Comparison of ENCODE assay signal across 19 mouse cellular contexts in the genomic region with DNA sequence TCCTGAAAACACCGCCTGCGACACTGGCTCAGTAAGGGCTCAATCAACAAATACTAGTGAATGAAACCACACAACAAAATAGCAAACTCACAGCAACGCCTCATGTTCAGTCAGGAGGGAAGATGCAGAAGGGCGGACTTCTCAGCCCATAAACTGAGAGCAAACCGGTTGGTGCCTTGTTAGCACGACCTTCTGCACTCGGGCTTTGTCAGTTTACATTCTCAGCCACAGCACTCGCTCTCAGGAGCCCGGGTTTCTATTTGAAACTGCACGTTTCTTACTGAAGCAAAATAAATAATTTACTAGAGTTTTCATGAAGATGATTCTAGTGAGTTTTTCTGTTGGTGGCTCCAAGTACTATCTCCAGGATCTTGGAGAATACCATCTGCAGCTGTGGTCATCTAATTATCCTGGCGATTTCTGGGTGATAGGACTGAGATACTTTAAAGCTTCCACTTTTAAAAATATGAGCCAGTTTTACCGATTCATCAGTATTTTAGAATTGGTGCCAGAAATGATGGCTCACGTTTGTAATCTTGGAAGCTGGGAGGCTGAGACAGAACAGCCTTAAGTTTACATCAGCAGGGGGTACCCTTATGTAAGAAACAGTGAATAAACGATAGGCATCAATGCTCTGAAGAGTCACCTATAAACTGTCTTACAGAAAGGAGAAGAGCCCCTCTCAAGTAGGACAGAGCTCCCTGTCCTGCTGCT. TPM values are rescaled to one million over a fixed set of nuclear protein-coding genes. Genes with fewer than 3 reads are reported as not detected.
A peak's percentile ranks its signal among the peaks of the same experiment; 100 is the strongest.
DNase-seq lines count a peak whose midpoint lies in the region; ATAC-seq and TF ChIP-seq lines count a peak whose summit lies in the region.
"Had no signal": no experiment of that assay in that cellular context is flagged by ENCODE, and none has a peak within 500 bp of the region (broad histone marks: within the 10 kb centered on the region; RNA-seq: fewer than 3 reads in every experiment).

No protein-coding gene starts in this region.

- no peak for DNase-seq in heart, adult 11 months
- DNase-seq in liver, adult 2 months (ENCODE audit: extremely low read depth, low read depth, low spot score), result peak; percentile 52
- DNase-seq in liver (no peak), NIH3T3 (ENCODE audit: low read depth) (peak; percentile 63)
- no peak for DNase-seq in frontal cortex, postnatal 14 days (ENCODE audit: low spot score in 2 of 2)
- DNase-seq: adrenal gland, adult 2 months; cerebellum, postnatal 10 days; heart, adult 18-20 months; layer of hippocampus, adult 9-11 months; midbrain, embryonic 14.5 days; right cerebral cortex, postnatal 14 days; thymus, adult 18-20 months had no signal

- no peaks in the 10 kb centered on the region for H3K9me3 ChIP-seq in heart, embryonic 14.5 days (ENCODE audit: control insufficient read depth, low read length)
- H3K9me3 ChIP-seq in liver, embryonic 16.5 days (replicated peaks; ENCODE audit: control insufficient read depth, low read length), result no peaks in the 10 kb centered on the region
- H3K9me3 ChIP-seq: embryonic facial prominence, embryonic 13.5 days; forebrain, embryonic 15.5 days; limb, embryonic 12.5 days; stomach, embryonic 15.5 days had no signal

- H3K27me3 ChIP-seq in heart, embryonic 14.5 days (ENCODE audit: control insufficient read depth, insufficient read depth, low read length), result no peaks in the 10 kb centered on the region
- H3K27me3 ChIP-seq in liver, adult 2 months (ENCODE audit: control insufficient read depth, insufficient read depth, low read length), result no peaks in the 10 kb centered on the region
- H3K27me3 ChIP-seq in liver, embryonic 16.5 days (ENCODE audit: control insufficient read depth, insufficient read depth, low read depth, low read length), result no peaks in the 10 kb centered on the region
- H3K27me3 ChIP-seq: embryonic facial prominence, embryonic 13.5 days; forebrain, embryonic 15.5 days; limb, embryonic 12.5 days; stomach, embryonic 15.5 days had no signal

- no peaks in the 10 kb centered on the region for H3K36me3 ChIP-seq in heart, embryonic 14.5 days (ENCODE audit: control insufficient read depth, insufficient read depth, low read length)
- H3K36me3 ChIP-seq in liver, adult 2 months (ENCODE audit: control insufficient read depth, insufficient read depth, low read length), result no peaks in the 10 kb centered on the region
- no peaks in the 10 kb centered on the region for H3K36me3 ChIP-seq in liver, embryonic 16.5 days (ENCODE audit: control insufficient read depth, insufficient read depth)
- H3K36me3 ChIP-seq: forebrain, embryonic 15.5 days; stomach, embryonic 15.5 days had no signal

- no peak overlapping the region for H3K4me3 ChIP-seq in heart, embryonic 14.5 days (ENCODE audit: control insufficient read depth in 1 of 2, insufficient read depth in 1 of 2, low read depth in 1 of 2, low read length in 2 of 2)
- no peak overlapping the region for H3K4me3 ChIP-seq in liver, adult 2 months (ENCODE audit: insufficient read depth, low read depth, low read length)
- no peak overlapping the region for H3K4me3 ChIP-seq in liver, embryonic 16.5 days (ENCODE audit: low read depth, low read length)
- H3K4me3 ChIP-seq: embryonic facial prominence, embryonic 13.5 days; forebrain, embryonic 15.5 days; limb, embryonic 12.5 days; stomach, embryonic 15.5 days had no signal

- 70% methylated on average over 14 of the region's 14 CpGs for WGBS in heart, embryonic 14.5 days
- WGBS in liver, adult 2 months, result 29% methylated on average over 14 of the region's 14 CpGs
- 63% methylated on average over 14 of the region's 14 CpGs for WGBS in liver, embryonic 16.5 days (ENCODE audit: insufficient replicate concordance)

- peaks cover 20 to 60% of the 10 kb centered on the region in 2 experiments for H3K4me1 ChIP-seq in heart, embryonic 14.5 days (ENCODE audit: control insufficient read depth in 2 of 2, insufficient read depth in 2 of 2, low read length in 2 of 2)
- peaks cover 49% of the 10 kb centered on the region for H3K4me1 ChIP-seq in liver, adult 2 months (ENCODE audit: control insufficient read depth, insufficient read depth, low read length)
- H3K4me1 ChIP-seq in liver, embryonic 16.5 days (ENCODE audit: control insufficient read depth, low read depth, low read length), result peaks cover 34% of the 10 kb centered on the region

- no peak for TF ChIP-seq CTCF in liver, adult 2 months (IDR thresholded peaks at IDR 0.05; ENCODE audit: low read depth, low read length)

- H3K9ac ChIP-seq in heart, embryonic 14.5 days (ENCODE audit: low read length), result peak overlapping the region; percentile 14; the same call in 1 of the 2 replicates
- H3K9ac ChIP-seq in liver, adult 2 months (ENCODE audit: low read depth, low read length), result no peak overlapping the region
- no peak overlapping the region for H3K9ac ChIP-seq in liver, embryonic 16.5 days (ENCODE audit: low read depth, low read length)
- H3K9ac ChIP-seq: embryonic facial prominence, embryonic 13.5 days; forebrain, embryonic 15.5 days; limb, embryonic 12.5 days; stomach, embryonic 15.5 days had no signal

- H3K4me2 ChIP-seq in heart, embryonic 14.5 days (ENCODE audit: low read length), result no peak overlapping the region
- H3K4me2 ChIP-seq in liver, embryonic 16.5 days (ENCODE audit: low read depth, low read length), result peak overlapping the region; percentile 22; the same call in 1 of the 2 replicates
- H3K4me2 ChIP-seq: embryonic facial prominence, embryonic 13.5 days; forebrain, embryonic 15.5 days; limb, embryonic 12.5 days; stomach, embryonic 15.5 days had no signal

- TF ChIP-seq POLR2A in liver, adult 2 months (IDR thresholded peaks at IDR 0.05; ENCODE audit: extremely low read depth, insufficient read depth, low read length), result no peak

- no peak overlapping the region for H3K27ac ChIP-seq in heart, embryonic 14.5 days (replicated peaks in 1 of 2; ENCODE audit: control insufficient read depth in 1 of 2, insufficient read depth in 1 of 2, low read depth in 2 of 2, low read length in 2 of 2)
- peak overlapping the region; percentile 70 for H3K27ac ChIP-seq in liver, adult 2 months (replicated peaks; ENCODE audit: insufficient read depth, low read depth, low read length)
- peak overlapping the region; percentile 8; the same call in 1 of the 2 replicates for H3K27ac ChIP-seq in liver, embryonic 16.5 days (ENCODE audit: low read length)
- H3K27ac ChIP-seq: embryonic facial prominence, embryonic 13.5 days; forebrain, embryonic 15.5 days; limb, embryonic 12.5 days; stomach, embryonic 15.5 days had no signal

- peaks cover 59% of the 10 kb centered on the region for H3K79me2 ChIP-seq in liver, adult 2 months (ENCODE audit: control insufficient read depth, insufficient read depth, low read length)

- ATAC-seq in heart, embryonic 14.5 days (ENCODE audit: insufficient number of reproducible peaks, insufficient read depth, low FRiP score, low read depth), result no peak
- ATAC-seq in liver, embryonic 16.5 days (ENCODE audit: low read depth), result no peak
- ATAC-seq: forebrain, embryonic 15.5 days; lung, postnatal 0 days had no signal

RNA-seq across cellular contexts. Expression of gene Nsun2, which starts 9.9 kb away (rescaled TPM):
- polyA plus RNA-seq in heart, embryonic 14.5 days (2014; fragmentation: Nextera tagmentation; extraction: Ambion mirVana), result 61.3 and 64.2 TPM in 2 replicates
- total RNA-seq in liver, adult 2 months (2014; rRNA removed), result 74.1 and 81.0 TPM in 2 replicates
- 40.5 and 48.3 TPM in 2 replicates for polyA plus RNA-seq in liver, adult 2 months (2012; rRNA removed)
- polyA plus RNA-seq in liver, embryonic 16.5 days (2015; fragmentation: Nextera tagmentation; extraction: Ambion mirVana), result 71.2 and 77.1 TPM in 2 replicates

RNA-seq across cellular contexts. Expression of gene Tent4a, which starts 10.8 kb away (rescaled TPM):
- 5.5 and 5.6 TPM in 2 replicates for polyA plus RNA-seq in heart, embryonic 14.5 days (2014; fragmentation: Nextera tagmentation; extraction: Ambion mirVana)
- 8.7 and 8.9 TPM in 2 replicates for total RNA-seq in liver, adult 2 months (2014; rRNA removed)
- 9.9 and 11.0 TPM in 2 replicates for polyA plus RNA-seq in liver, adult 2 months (2012; rRNA removed)
- polyA plus RNA-seq in liver, embryonic 16.5 days (2015; fragmentation: Nextera tagmentation; extraction: Ambion mirVana), result 1.5 and 2.0 TPM in 2 replicates

Comparison
In these comparisons a context has a peak if more than half of its experiments do, and no peak if none do; other contexts are left out.
1. DNase-seq: peak in liver, adult 2 months (single experiment) and NIH3T3 (single experiment); none in heart, adult 11 months (single experiment), liver (single experiment) and frontal cortex, postnatal 14 days (0 of 2).
2. H3K27ac ChIP-seq: peak in liver, adult 2 months (single experiment) and liver, embryonic 16.5 days (single experiment); none in heart, embryonic 14.5 days (0 of 2).